Mouse (Mus musculus) embryonic facial prominence, embryonic 10.5 days (tissue): ENCODE data around the gene Cxcl10. TPM values are rescaled to one million over a fixed set of nuclear protein-coding genes. Genes with fewer than 3 reads are reported as not detected.
"Not testable (repeated sequence)": the region's sequence is repeated elsewhere in the genome, so short reads cannot be mapped to it uniquely, and the experiment has no call there.

Experiments
- DNase-seq: peaks from one replicate; pipeline ENCODE4 v3.0.0-alpha.2; 2017; ENCODE audit warnings: low spot score
- H3K27ac ChIP-seq: fragments of 300-500 bp; sonication (generic); replicated peaks from 2 replicates; pipeline ENCODE4 v1.5.1; 2016; ENCODE audit warnings: mild to moderate bottlenecking
- H3K27me3 ChIP-seq: fragments of 300-500 bp; sonication (generic); replicated peaks from 2 replicates; pipeline ENCODE4 v1.6.1; 2016; ENCODE audit warnings: low read depth, mild to moderate bottlenecking; ENCODE audit not compliant: poor library complexity, severe bottlenecking
- H3K36me3 ChIP-seq: fragments of 300-500 bp; sonication (generic); replicated peaks from 2 replicates; pipeline ENCODE4 v1.6.1; 2016; ENCODE audit warnings: mild to moderate bottlenecking, moderate library complexity
- H3K4me1 ChIP-seq: fragments of 300-500 bp; sonication (generic); 2 replicates; pipeline ENCODE4 v1.6.1; 2016
- H3K4me3 ChIP-seq: fragments of 300-500 bp; sonication (generic); 2 replicates; pipeline ENCODE4 v1.5.1; 2016; ENCODE audit warnings: mild to moderate bottlenecking, moderate library complexity
- H3K9me3 ChIP-seq: fragments of 300-500 bp; sonication (generic); 2 replicates; pipeline ENCODE4 v1.6.1; 2016; ENCODE audit warnings: mild to moderate bottlenecking
- whole genome bisulfite sequencing: fragments of 180-500 bp; shearing (Covaris S2); methylation state at CpG from one replicate; pipeline ENCODE4 v1.1.7; 2016; 5-methylcytosine and 5-hydroxymethylcytosine counted together
- polyA plus RNA-seq: library from polyadenylated mRNA; unstranded; fragments of >200 nt; fragmentation: Nextera tagmentation; extraction: Ambion mirVana; gene quantifications from 2 replicates; pipeline ENCODE4 v1.2.1, GENCODE M21; 2016

Cxcl10 gene
- polyA plus RNA-seq, 1 experiment from 2014 or later: 0.14 TPM

DNA sequence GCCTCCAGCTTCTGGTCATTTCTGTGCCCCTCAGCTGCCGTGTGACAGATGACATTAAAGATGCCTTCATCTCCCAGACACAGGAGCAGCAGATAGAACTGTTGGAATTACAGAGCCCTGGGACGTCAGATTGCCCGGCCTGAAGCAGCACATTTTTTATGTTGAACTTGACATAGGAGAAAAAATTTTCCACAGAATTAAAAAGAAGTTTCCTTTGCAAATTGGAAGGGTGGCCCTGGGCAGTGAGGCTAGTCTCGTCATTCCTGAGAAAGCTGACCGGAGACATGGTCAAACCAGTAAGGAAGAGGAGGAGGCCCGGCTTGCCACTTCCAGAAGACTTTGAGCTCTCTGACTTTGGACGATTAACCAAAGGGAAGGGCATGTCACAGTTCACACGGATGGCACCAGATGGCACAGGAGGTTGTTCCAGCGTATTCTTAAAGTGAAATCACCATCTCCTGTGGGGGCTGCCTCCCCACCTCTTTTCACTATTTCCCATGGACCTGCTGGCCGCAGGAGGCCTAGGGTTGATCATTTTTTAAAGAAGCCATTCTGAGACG lies 16.5 kb upstream of the Cxcl10 start:
- Histone ChIP-seq H3K9me3 (no peaks in the 10 kb centered on the region), H3K4me3 (no peak overlapping the region), H3K27ac (no peak overlapping the region), H3K4me1 (peaks cover 2% of the 10 kb centered on the region; the same call in 1 of the 2 replicates), H3K27me3 (0 out of 2 replicates have a peak, but pooled peaks cover 5% of the 10 kb centered on the region), H3K36me3 (no peaks in the 10 kb centered on the region)
- no peak for DNase-seq
- 77% methylated on average over 11 of the region's 11 CpGs for WGBS

DNA sequence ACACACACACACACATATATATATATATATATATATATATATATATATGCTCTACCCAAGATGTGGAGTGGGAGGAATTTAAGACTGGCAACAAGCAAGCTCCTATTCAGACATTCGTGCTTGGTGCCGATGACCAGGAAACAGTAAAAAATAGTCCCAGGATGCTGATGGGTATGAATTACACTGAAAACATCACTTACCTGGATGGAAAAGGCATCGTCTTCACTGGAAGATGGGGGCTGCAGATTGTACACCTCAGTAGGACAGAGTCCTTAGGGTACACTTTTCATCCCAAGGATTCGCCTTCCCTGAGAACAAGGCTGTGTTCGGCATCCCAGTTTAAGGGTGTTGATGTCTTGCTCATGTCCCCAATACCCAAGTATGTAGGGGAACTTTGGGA lies 15.3 kb upstream of the Cxcl10 start:
- H3K27me3 ChIP-seq: 0 out of 2 replicates have a peak, but pooled peaks cover 5% of the 10 kb centered on the region
- H3K27ac ChIP-seq: no peak overlapping the region
- no peaks in the 10 kb centered on the region for H3K9me3 ChIP-seq
- peaks cover under 1% of the 10 kb centered on the region; the same call in 1 of the 2 replicates for H3K4me1 ChIP-seq
- WGBS: 90% methylated on average over 5 of the region's 5 CpGs
- no peak overlapping the region for H3K4me3 ChIP-seq
- DNase-seq: no peak
- no peaks in the 10 kb centered on the region for H3K36me3 ChIP-seq

DNA sequence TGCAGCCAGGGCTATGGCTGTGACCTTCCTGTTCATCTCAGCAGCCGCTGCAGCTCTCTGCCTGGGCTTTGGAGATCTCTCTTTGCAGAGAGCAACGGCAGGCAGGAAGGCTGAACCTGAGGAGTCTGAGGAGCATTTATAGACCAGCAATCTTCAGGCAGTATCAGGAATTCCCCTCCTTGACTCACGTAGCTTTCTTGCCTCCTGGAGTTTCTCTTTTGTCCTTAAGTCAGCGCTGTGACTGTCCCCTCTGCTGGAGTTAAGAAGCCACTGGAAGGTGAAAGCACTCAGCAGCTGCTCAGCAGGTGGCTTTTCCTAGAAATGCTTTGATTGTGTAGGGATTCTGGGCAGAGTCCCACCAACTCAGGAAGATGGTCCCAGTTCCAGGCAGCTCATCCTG lies 14.5 kb upstream of the Cxcl10 start:
- no peaks in the 10 kb centered on the region; the same call in 1 of the 2 replicates for H3K4me1 ChIP-seq
- no peak overlapping the region for H3K27ac ChIP-seq
- no peaks in the 10 kb centered on the region for H3K36me3 ChIP-seq
- WGBS: 8% methylated on average over 4 of the region's 4 CpGs
- H3K9me3 ChIP-seq: no peaks in the 10 kb centered on the region
- no peak overlapping the region for H3K4me3 ChIP-seq
- H3K27me3 ChIP-seq: 0 out of 2 replicates have a peak, but pooled peaks cover 5% of the 10 kb centered on the region
- DNase-seq: no peak

DNA sequence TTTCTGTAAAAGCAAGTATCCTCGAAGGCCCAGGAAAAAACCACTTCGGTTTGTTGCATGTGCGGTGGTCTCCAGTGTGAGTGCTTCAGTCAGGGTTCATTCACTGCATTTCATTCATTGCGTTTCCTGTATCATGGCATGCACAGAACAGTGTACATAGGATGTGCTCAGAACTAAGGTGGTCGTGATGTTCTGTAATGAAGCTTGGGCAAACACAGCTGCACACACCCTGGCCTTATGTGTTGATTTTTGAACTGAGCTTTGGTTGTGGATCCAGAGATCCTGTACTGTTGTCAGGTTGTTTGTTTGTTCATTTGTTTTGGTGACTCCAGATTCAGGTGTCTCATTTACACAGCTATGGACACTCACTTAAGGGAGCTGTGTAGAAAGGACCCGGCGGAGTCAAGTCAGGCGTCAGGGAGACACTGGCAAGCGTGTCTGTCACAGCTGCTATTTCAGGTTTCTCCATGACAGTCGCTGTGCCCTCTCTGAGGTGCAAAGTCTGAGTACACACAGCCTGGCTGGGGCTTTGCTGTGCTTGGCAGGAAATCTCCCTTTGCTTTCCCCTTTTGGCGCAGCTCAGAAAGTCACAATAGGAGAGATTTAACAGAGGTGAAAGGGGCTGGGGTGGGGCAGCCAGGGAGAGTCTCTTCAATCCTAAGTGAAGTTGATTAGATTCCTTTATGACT lies 10.2 kb upstream of the Cxcl10 start:
- Histone ChIP-seq H3K27ac (no peak overlapping the region), H3K27me3 (no peaks in the 10 kb centered on the region), H3K4me3 (no peak overlapping the region), H3K9me3 (no peaks in the 10 kb centered on the region), H3K36me3 (no peaks in the 10 kb centered on the region), H3K4me1 (no peaks in the 10 kb centered on the region)
- WGBS: 83% methylated on average over 11 of the region's 11 CpGs
- DNase-seq: no peak

DNA sequence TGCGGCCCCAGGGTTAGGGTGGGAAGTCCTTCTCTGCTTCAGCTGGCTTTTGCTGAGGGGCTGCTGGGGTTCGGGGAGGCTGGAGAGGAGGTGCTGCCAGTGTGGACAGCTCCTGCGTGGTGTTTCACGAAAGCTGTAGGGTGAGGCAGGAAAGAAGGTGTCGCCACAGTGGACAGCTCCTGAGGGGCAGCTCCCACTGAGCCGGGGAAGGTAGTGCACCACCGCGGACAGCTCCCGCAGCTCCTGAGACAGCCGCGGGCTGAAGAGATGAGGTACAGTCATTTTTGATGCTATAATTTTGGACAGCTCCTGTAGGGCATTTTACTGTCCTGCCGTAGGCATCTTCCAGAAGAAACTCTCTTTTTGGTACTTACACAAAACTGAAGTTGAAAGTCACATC lies 9.3 kb upstream of the Cxcl10 start:
- no peak overlapping the region for H3K4me3 ChIP-seq
- no peaks in the 10 kb centered on the region for H3K36me3 ChIP-seq
- H3K27me3 ChIP-seq: no peaks in the 10 kb centered on the region
- H3K27ac ChIP-seq: no peak overlapping the region
- no peaks in the 10 kb centered on the region for H3K4me1 ChIP-seq
- WGBS: 48% methylated on average over 12 of the region's 12 CpGs
- peak; percentile 42 for DNase-seq
- H3K9me3 ChIP-seq: no peaks in the 10 kb centered on the region

DNA sequence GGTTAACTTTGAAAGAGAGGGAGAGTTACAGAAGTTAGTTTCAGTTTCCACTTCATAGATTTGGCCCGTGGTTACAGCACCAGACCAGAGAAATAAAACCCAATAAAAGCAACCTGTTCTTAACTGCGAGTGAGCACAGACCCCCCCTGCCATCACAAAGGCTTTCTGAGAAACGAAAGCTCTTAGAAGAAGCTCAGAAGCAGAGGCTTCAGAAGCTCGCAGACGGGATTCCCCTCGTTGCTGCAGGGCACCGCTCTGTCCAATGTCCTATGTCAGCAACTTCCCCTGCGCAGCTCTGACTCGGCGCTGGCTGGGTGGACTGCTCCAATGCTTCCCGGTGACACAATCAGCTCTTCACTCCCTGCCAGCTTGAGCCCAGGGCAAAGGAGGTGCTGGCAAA lies 4.8 kb upstream of the Cxcl10 start:
- no peak overlapping the region for H3K27ac ChIP-seq
- peak overlapping the region; percentile 5; the same call in 1 of the 2 replicates for H3K4me3 ChIP-seq
- peaks cover 4% of the 10 kb centered on the region for H3K4me1 ChIP-seq
- 46% methylated on average over 11 of the region's 11 CpGs for WGBS
- H3K9me3 ChIP-seq: no peaks in the 10 kb centered on the region
- DNase-seq: no peak
- no peaks in the 10 kb centered on the region for H3K36me3 ChIP-seq
- H3K27me3 ChIP-seq: peaks cover 7% of the 10 kb centered on the region

DNA sequence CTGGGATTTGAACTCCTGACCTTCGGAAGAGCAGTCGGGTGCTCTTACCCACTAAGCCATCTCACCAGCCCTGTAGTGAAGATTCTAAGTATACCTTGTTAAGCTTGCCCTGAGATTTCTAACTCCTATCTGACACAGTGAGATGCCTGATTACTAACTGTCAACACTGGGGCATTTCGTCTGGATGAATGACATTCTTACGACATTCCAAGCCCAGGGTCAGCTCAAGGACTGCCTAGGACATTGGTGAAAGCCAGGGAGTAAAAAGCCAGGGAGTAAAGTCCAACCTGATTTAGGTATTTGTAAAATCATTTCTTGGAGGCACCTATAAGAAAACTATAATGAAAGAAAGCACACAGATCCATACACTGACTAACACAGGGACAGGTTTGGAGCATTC lies 4.0 kb upstream of the Cxcl10 start:
- DNase-seq, H3K36me3 ChIP-seq, H3K9me3 ChIP-seq, H3K4me3 ChIP-seq, H3K27ac ChIP-seq: not testable (repeated sequence)
- Histone ChIP-seq H3K4me1 (peaks cover 11% of the 10 kb centered on the region), H3K27me3 (peaks cover 15% of the 10 kb centered on the region)
- WGBS: 66% methylated on average over 4 of the region's 4 CpGs

DNA sequence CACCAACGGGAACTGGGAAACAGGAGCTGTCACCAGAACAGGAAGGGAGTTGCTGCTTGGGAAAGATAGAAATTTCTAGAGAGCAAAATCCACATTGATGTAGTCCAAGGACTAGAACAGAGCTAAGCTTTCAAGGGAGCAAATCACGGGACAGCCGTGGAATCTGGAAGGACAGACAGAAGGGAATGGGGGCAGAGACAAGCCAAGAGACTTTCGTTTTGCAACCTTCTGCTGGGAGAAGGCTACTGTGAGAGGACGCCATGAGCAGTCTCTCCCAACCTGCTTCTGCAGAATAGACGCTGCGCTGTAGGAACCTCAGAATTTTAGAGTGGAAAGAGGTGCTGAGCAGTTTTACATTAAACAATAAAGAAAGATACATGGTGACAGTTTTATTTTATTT lies 1.0 kb upstream of the Cxcl10 start:
- Histone ChIP-seq H3K27me3 (peaks cover 25% of the 10 kb centered on the region), H3K27ac (no peak overlapping the region), H3K4me1 (peaks cover 11% of the 10 kb centered on the region), H3K36me3 (no peaks in the 10 kb centered on the region), H3K9me3 (no peaks in the 10 kb centered on the region), H3K4me3 (no peak overlapping the region)
- WGBS: 83% methylated on average over 7 of the region's 7 CpGs
- DNase-seq: no peak

DNA sequence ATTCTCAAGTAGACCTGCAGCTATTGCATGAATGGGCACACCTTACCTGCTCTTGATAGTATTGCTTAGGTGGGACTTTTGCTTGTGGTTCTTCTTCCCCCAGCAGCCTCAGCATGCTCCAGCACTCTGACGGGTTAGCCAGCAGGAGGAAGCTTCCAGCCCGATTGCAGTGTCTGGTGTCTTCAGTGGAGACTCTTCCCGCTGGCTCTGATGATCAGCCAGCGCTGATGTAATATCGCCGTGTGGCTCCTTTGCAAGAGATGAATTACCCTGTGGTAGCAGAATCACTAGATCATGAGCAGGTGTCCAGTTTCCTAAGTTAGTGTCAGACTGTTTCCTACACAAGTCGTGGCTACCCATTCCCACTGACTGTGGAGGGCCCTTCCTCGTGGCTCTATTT lies 3.7 kb downstream of the Cxcl10 start:
- DNase-seq: no peak
- Histone ChIP-seq H3K4me3 (no peak overlapping the region), H3K36me3 (no peaks in the 10 kb centered on the region), H3K27ac (no peak overlapping the region), H3K27me3 (peaks cover 25% of the 10 kb centered on the region), H3K4me1 (peaks cover 11% of the 10 kb centered on the region), H3K9me3 (no peaks in the 10 kb centered on the region)
- WGBS: 86% methylated on average over 8 of the region's 8 CpGs

DNA sequence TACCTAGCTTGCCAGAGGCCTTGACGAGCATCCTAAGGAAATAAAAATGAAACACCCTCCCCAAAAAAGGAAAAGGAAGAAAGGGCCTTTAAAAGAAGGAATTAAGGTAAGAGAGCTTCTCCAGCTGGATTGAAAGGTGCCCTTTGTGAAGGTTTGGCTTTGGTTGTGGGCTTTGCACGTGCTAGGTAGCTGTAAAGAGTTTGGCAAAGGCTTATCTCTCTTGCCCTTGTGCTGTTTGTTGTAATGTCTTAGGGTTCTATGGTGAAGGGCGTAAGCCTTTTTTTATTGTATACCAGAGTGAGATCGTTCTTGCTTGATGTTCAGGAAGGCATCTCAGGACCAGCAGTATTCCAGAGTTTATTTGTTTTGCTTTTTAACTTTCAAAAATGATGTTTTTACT lies 8.1 kb downstream of the Cxcl10 start:
- H3K9me3 ChIP-seq: no peaks in the 10 kb centered on the region
- no peak overlapping the region for H3K27ac ChIP-seq
- 76% methylated on average over 4 of the region's 4 CpGs for WGBS
- no peak for DNase-seq
- no peaks in the 10 kb centered on the region for H3K36me3 ChIP-seq
- H3K4me1 ChIP-seq: no peaks in the 10 kb centered on the region
- no peak overlapping the region for H3K4me3 ChIP-seq
- H3K27me3 ChIP-seq: no peaks in the 10 kb centered on the region

DNA sequence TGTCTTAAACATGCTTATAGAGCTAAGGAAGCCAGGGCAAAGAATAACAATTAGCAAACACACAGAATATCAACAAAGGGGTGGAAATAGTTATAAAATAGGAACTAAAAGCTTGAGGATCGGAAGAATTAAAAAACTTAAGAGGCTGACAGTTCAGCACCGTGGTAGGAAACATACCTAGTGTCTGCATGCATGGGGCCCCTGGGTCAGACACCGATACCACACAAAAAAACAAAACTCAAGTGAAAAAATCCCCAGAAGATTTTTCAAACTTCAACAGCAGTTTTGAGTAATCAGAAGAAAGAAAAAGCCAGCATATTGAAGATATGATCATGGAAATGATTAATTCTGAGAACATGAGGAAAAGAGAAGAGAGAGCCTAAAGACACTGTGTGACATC lies 11.9 kb downstream of the Cxcl10 start:
- 84% methylated on average over 3 of the region's 3 CpGs for WGBS
- no peak overlapping the region for H3K27ac ChIP-seq
- DNase-seq: no peak

DNA sequence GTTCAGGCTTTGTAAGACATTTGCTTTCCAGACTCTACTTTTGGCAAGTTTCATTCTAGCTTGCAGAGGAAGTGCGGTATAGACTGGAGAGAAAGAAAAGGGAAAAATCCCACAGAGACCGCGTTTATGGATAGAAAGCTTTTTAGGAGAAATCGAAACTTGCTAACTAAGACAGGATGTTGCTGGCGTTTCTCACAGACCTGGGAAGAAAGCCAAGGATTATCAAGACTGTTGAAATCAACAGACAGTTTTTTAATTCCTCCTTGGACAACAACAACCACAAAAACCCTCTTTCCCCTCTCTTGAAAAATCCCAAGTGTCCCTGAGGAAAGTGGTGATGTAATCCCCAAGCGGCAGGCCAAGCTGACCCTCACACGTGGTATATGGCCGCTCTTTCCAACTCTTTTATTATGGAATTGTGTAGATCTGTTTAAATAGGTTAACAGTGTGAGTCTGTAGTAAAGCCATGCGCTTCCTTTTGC lies 16.3 kb downstream of the Cxcl10 start:
- Histone ChIP-seq H3K4me3 (no peak overlapping the region), H3K27me3 (no peaks in the 10 kb centered on the region), H3K4me1 (no peaks in the 10 kb centered on the region), H3K9me3 (no peaks in the 10 kb centered on the region), H3K36me3 (no peaks in the 10 kb centered on the region), H3K27ac (no peak overlapping the region)
- no peak for DNase-seq
- WGBS: 87% methylated on average over 9 of the region's 9 CpGs

More for the DNA sequence above, 11.9 kb downstream of the Cxcl10 start:
- Histone ChIP-seq H3K4me3 (no peak overlapping the region), H3K4me1 (no peaks in the 10 kb centered on the region), H3K36me3 (no peaks in the 10 kb centered on the region), H3K9me3 (no peaks in the 10 kb centered on the region), H3K27me3 (no peaks in the 10 kb centered on the region)

DNA sequence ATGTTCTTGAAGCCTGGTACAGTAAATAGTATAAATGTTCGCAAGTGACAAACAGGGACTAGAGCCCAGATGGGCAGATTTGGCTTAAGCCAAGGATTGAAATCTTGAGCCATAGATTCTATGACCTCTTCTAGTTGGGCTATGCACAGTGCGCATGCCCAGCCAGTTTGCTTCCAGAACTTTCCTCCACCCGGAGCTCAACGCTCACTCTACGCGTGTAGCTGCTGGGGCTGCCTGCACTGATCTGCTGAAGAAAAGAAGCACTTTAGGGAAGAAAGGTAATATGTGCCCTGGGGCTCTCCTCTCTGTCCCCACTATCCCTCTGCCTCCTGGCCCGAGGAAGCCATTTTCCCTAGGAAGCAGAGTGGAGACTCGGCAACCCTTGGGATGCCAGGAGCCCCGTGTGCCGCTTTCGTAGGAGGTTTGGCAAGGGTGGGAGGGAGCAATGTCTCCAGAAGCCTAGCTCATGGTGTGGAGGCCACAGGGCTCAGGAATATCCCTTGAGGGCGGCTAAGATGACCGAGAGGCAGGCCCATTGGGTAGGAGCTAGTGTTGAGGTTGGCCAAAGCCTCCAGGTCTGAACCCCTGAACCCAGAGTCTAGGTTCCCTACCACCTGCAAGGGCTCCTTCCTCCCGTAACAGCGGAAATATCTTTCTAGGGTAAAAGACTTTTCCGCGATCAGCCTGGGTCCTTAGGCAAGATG lies 16.9 kb downstream of the Cxcl10 start, which contains the start of gene Art3:
Art3 (plus strand) TSS at position 193 of the 704 bp plus-strand sequence.
- Histone ChIP-seq H3K4me1 (no peaks in the 10 kb centered on the region), H3K27ac (no peak within 1 kb of the TSS), H3K9me3 (no peaks in the 10 kb centered on the region), H3K4me3 (no peak within 1 kb of the TSS), H3K27me3 (no peaks in the 10 kb centered on the region), H3K36me3 (no peaks in the 10 kb centered on the region)
- no peak for DNase-seq
- WGBS: 92% methylated on average over 17 of the region's 17 CpGs
